Mouse (Mus musculus) brain, embryonic 14.5 days (tissue): ENCODE measurements around the gene Zmym6.

Source experiments
- CTCF ChIP-seq: fragments of 200-500 bp; IDR thresholded peaks from 2 replicates; pipeline ENCODE4 v1.5.1; 2012; ENCODE audit warnings: inconsistent platforms, mild to moderate bottlenecking, moderate library complexity, borderline replicate concordance; ENCODE audit not compliant: insufficient read depth, insufficient read length; ENCODE audit errors: extremely low read depth
- POLR2A ChIP-seq: fragments of 200-500 bp; IDR thresholded peaks from 2 replicates; pipeline ENCODE4 v1.6.1; 2012; ENCODE audit warnings: mild to moderate bottlenecking, inconsistent platforms, borderline replicate concordance; ENCODE audit not compliant: poor library complexity, insufficient read depth, insufficient read length, severe bottlenecking; ENCODE audit errors: extremely low read depth

- no peak for TF ChIP-seq CTCF
- TF ChIP-seq POLR2A = no peak
Measured at GRCm38 (mm10) chr4:127039871-127040483, 37.2 kb upstream of the Zmym6 start.
